Mouse (Mus musculus): ENCODE data around the gene Myo15b. TPM values are rescaled to one million over a fixed set of nuclear protein-coding genes. Genes with fewer than 3 reads are reported as not detected.
A peak's percentile ranks its signal among the peaks of the same experiment; 100 is the strongest.

Myo15b gene
- polyA plus RNA-seq, 1 experiment, result 1,655 TPM

GRCm38 (mm10) chr11:115921986-115922385, 63.8 kb downstream of the Myo15b start:
- H3K36me3 ChIP-seq (ENCODE audit: control insufficient read depth, insufficient read depth, low read length), result peaks cover 31% of the 10 kb centered on the region
- peaks cover 3% of the 10 kb centered on the region; the same call in 1 of the 2 replicates for H3K4me1 ChIP-seq (ENCODE audit: control insufficient read depth, insufficient read depth, insufficient read length, low read length)
- 97% methylated on average over 1 of the region's 1 CpGs for WGBS
- no peak overlapping the region for H3K4me3 ChIP-seq (ENCODE audit: low read depth, low read length)
- H3K27me3 ChIP-seq (ENCODE audit: control insufficient read depth, insufficient read depth, low read length), result no peaks in the 10 kb centered on the region
- H3K27ac ChIP-seq (ENCODE audit: insufficient read depth, low read depth, low read length), result no peak overlapping the region
- TF ChIP-seq CTCF (IDR thresholded peaks at IDR 0.05; ENCODE audit: extremely low read depth, insufficient read length, insufficient replicate concordance, low read depth, low read length) (no peak), POLR2A (IDR thresholded peaks at IDR 0.05; ENCODE audit: low read depth, low read length) (no peak)

- 87% methylated on average over 8 of the region's 8 CpGs for WGBS
- Histone ChIP-seq H3K4me1 (ENCODE audit: control insufficient read depth, insufficient read depth, insufficient read length, low read length) (peaks cover 6% of the 10 kb centered on the region; the same call in 1 of the 2 replicates), H3K36me3 (ENCODE audit: control insufficient read depth, insufficient read depth, low read length) (peaks cover 24% of the 10 kb centered on the region), H3K27me3 (ENCODE audit: control insufficient read depth, insufficient read depth, low read length) (no peaks in the 10 kb centered on the region), H3K27ac (ENCODE audit: insufficient read depth, low read depth, low read length) (no peak overlapping the region), H3K4me3 (ENCODE audit: low read depth, low read length) (no peak overlapping the region)
- no peak for TF ChIP-seq CTCF (IDR thresholded peaks at IDR 0.05; ENCODE audit: extremely low read depth, insufficient read length, insufficient replicate concordance, low read depth, low read length)
- no peak for TF ChIP-seq POLR2A (IDR thresholded peaks at IDR 0.05; ENCODE audit: low read depth, low read length)
These were observed 70.8 kb downstream of the Myo15b start for GRCm38 (mm10) chr11:115929031-115929430.

- 63% methylated on average over 3 of the region's 3 CpGs for WGBS
- no peak overlapping the region for H3K27ac ChIP-seq (ENCODE audit: insufficient read depth, low read depth, low read length)
- peaks cover 6% of the 10 kb centered on the region; the same call in 1 of the 2 replicates for H3K4me1 ChIP-seq (ENCODE audit: control insufficient read depth, insufficient read depth, insufficient read length, low read length)
- no peaks in the 10 kb centered on the region for H3K27me3 ChIP-seq (ENCODE audit: control insufficient read depth, insufficient read depth, low read length)
- H3K4me3 ChIP-seq (ENCODE audit: low read depth, low read length), result no peak overlapping the region
- peaks cover 22% of the 10 kb centered on the region for H3K36me3 ChIP-seq (ENCODE audit: control insufficient read depth, insufficient read depth, low read length)
- TF ChIP-seq CTCF (IDR thresholded peaks at IDR 0.05; ENCODE audit: extremely low read depth, insufficient read length, insufficient replicate concordance, low read depth, low read length) (no peak), POLR2A (IDR thresholded peaks at IDR 0.05; ENCODE audit: low read depth, low read length) (no peak)
These were observed 71.6 kb downstream of the Myo15b start for GRCm38 (mm10) chr11:115929818-115930217.

- 64% methylated on average over 3 of the region's 3 CpGs for WGBS
These were observed 73.0 kb downstream of the Myo15b start for GRCm38 (mm10) chr11:115931235-115931634.

GRCm38 (mm10) chr11:115933108-115933746, 75.0 kb downstream of the Myo15b start, which contains the start of the genes Sap30bp and Recql5:
Sap30bp (plus strand) TSS chr11:115933282.
Recql5 (minus strand) TSS chr11:115933477.
- Histone ChIP-seq H3K27ac (ENCODE audit: insufficient read depth, low read depth, low read length) (no peak within 1 kb of the TSS), H3K27me3 (ENCODE audit: control insufficient read depth, insufficient read depth, low read length) (no peaks in the 10 kb centered on the region), H3K36me3 (ENCODE audit: control insufficient read depth, insufficient read depth, low read length) (peaks cover 26% of the 10 kb centered on the region), H3K4me3 (ENCODE audit: low read depth, low read length) (peak within 1 kb of the TSS; percentile 94), H3K4me1 (ENCODE audit: control insufficient read depth, insufficient read depth, insufficient read length, low read length) (peaks cover 3% of the 10 kb centered on the region; the same call in 1 of the 2 replicates)
- WGBS, result under 1% methylated on average over 28 of the region's 28 CpGs
- TF ChIP-seq POLR2A (IDR thresholded peaks at IDR 0.05; ENCODE audit: low read depth, low read length) (peak; percentile 31), CTCF (IDR thresholded peaks at IDR 0.05; ENCODE audit: extremely low read depth, insufficient read length, insufficient replicate concordance, low read depth, low read length) (no peak)

More at GRCm38 (mm10) chr11:115931235-115931634, 73.0 kb downstream of the Myo15b start:
- Histone ChIP-seq H3K4me3 (ENCODE audit: low read depth, low read length) (no peak overlapping the region), H3K27ac (ENCODE audit: insufficient read depth, low read depth, low read length) (no peak overlapping the region), H3K27me3 (ENCODE audit: control insufficient read depth, insufficient read depth, low read length) (no peaks in the 10 kb centered on the region), H3K36me3 (ENCODE audit: control insufficient read depth, insufficient read depth, low read length) (peaks cover 28% of the 10 kb centered on the region), H3K4me1 (ENCODE audit: control insufficient read depth, insufficient read depth, insufficient read length, low read length) (peaks cover 3% of the 10 kb centered on the region; the same call in 1 of the 2 replicates)
- TF ChIP-seq POLR2A (IDR thresholded peaks at IDR 0.05; ENCODE audit: low read depth, low read length) (no peak), CTCF (IDR thresholded peaks at IDR 0.05; ENCODE audit: extremely low read depth, insufficient read length, insufficient replicate concordance, low read depth, low read length) (no peak)

GRCm38 (mm10) chr11:115933747-115934110, 75.5 kb downstream of the Myo15b start:
- Histone ChIP-seq H3K4me1 (ENCODE audit: control insufficient read depth, insufficient read depth, insufficient read length, low read length) (peaks cover 3% of the 10 kb centered on the region; the same call in 1 of the 2 replicates), H3K36me3 (ENCODE audit: control insufficient read depth, insufficient read depth, low read length) (peaks cover 26% of the 10 kb centered on the region), H3K4me3 (ENCODE audit: low read depth, low read length) (peak overlapping the region; percentile 94), H3K27ac (ENCODE audit: insufficient read depth, low read depth, low read length) (no peak overlapping the region), H3K27me3 (ENCODE audit: control insufficient read depth, insufficient read depth, low read length) (no peaks in the 10 kb centered on the region)
- WGBS, result under 1% methylated on average over 16 of the region's 16 CpGs
- TF ChIP-seq CTCF (IDR thresholded peaks at IDR 0.05; ENCODE audit: extremely low read depth, insufficient read length, insufficient replicate concordance, low read depth, low read length) (no peak), POLR2A (IDR thresholded peaks at IDR 0.05; ENCODE audit: low read depth, low read length) (no peak)

- H3K4me1 ChIP-seq (ENCODE audit: control insufficient read depth, insufficient read depth, insufficient read length, low read length), result no peaks in the 10 kb centered on the region
- H3K27ac ChIP-seq (ENCODE audit: insufficient read depth, low read depth, low read length), result no peak overlapping the region
- WGBS, result 27% methylated on average over 6 of the region's 6 CpGs
- H3K36me3 ChIP-seq (ENCODE audit: control insufficient read depth, insufficient read depth, low read length), result peaks cover 44% of the 10 kb centered on the region
- no peaks in the 10 kb centered on the region for H3K27me3 ChIP-seq (ENCODE audit: control insufficient read depth, insufficient read depth, low read length)
- TF ChIP-seq POLR2A (IDR thresholded peaks at IDR 0.05; ENCODE audit: low read depth, low read length) (no peak), CTCF (IDR thresholded peaks at IDR 0.05; ENCODE audit: extremely low read depth, insufficient read length, insufficient replicate concordance, low read depth, low read length) (no peak)
- H3K4me3 ChIP-seq (ENCODE audit: low read depth, low read length), result no peak overlapping the region
These were observed 81.6 kb downstream of the Myo15b start for GRCm38 (mm10) chr11:115939690-115940329.
